In genomic region chr12:8662175-8662574, GRCm38 (mm10) we compare ENCODE assay signal across 21 mouse cellular contexts. TPM values are rescaled to one million over a fixed set of nuclear protein-coding genes. Genes with fewer than 3 reads are reported as not detected.
A peak's percentile ranks its signal among the peaks of the same experiment; 100 is the strongest.
DNase-seq lines count a peak whose midpoint lies in the region; ATAC-seq and TF ChIP-seq lines count a peak whose summit lies in the region.
"Had no signal": no experiment of that assay in that cellular context is flagged by ENCODE, and none has a peak within 500 bp of the region (broad histone marks: within the 10 kb centered on the region; RNA-seq: fewer than 3 reads in every experiment).

No protein-coding gene starts in this region.

- no peak for DNase-seq in kidney, postnatal 0 days (ENCODE audit: low spot score)
- DNase-seq in kidney, adult 18-20 months = no peak
- DNase-seq in CD4-positive, CD25-positive, alpha-beta regulatory T cell, adult 2 months (ENCODE audit: low read depth, low spot score) = peak; percentile 69
- DNase-seq in thymus, postnatal 10 days (ENCODE audit: low spot score in 2 of 2) = peak; percentile 25 to 41
- no peak for DNase-seq in left cerebral cortex, adult 8-10 months (ENCODE audit: low spot score in 2 of 2)
- DNase-seq in layer of hippocampus, postnatal 25 days (ENCODE audit: extremely low spot score in 1 of 2, low spot score in 1 of 2) = no peak
- DNase-seq in cerebellum, postnatal 14 days = no peak
- DNase-seq: adrenal gland, adult 8-10 months; cerebellum, adult 11-12 months; gastrocnemius, postnatal 36 days; heart, postnatal 14 days; kidney, adult 8-10 months; kidney, postnatal 36 days; layer of hippocampus, adult 9-11 months; right cerebral cortex, postnatal 14 days had no signal

- peaks cover 7% of the 10 kb centered on the region; the same call in 1 of the 2 replicates for H3K4me1 ChIP-seq in kidney, postnatal 0 days (replicated peaks; ENCODE audit: insufficient read depth, low read length)
- H3K4me1 ChIP-seq in embryonic fibroblast, embryonic 13.5 days (ENCODE audit: control insufficient read depth, insufficient read depth, low read length) = peaks cover 13% of the 10 kb centered on the region
- H3K4me1 ChIP-seq: hindbrain, embryonic 13.5 days; limb, embryonic 15.5 days; neural tube, embryonic 12.5 days had no signal

- H3K9ac ChIP-seq in kidney, postnatal 0 days (ENCODE audit: low read depth, low read length) = no peak overlapping the region
- H3K9ac ChIP-seq: hindbrain, embryonic 13.5 days; limb, embryonic 15.5 days; neural tube, embryonic 12.5 days had no signal

- no peak for ATAC-seq in kidney, postnatal 0 days (replicated peaks; ENCODE audit: low FRiP score, low read depth)
- ATAC-seq: forebrain, embryonic 14.5 days had no signal

- H3K27me3 ChIP-seq in kidney, postnatal 0 days (ENCODE audit: insufficient read depth, low read length) = no peaks in the 10 kb centered on the region
- H3K27me3 ChIP-seq: hindbrain, embryonic 13.5 days; limb, embryonic 15.5 days; neural tube, embryonic 12.5 days had no signal

- H3K27ac ChIP-seq in kidney, postnatal 0 days = 0 out of 2 replicates have a peak overlapping the region, but pooled peaks have one; percentile 25
- H3K27ac ChIP-seq in embryonic fibroblast, embryonic 13.5 days (ENCODE audit: insufficient read depth, low read length) = peak overlapping the region; percentile 64; the same call in 1 of the 2 replicates
- H3K27ac ChIP-seq: hindbrain, embryonic 13.5 days; limb, embryonic 15.5 days; neural tube, embryonic 12.5 days had no signal

- TF ChIP-seq POLR2A in embryonic fibroblast, embryonic 13.5 days (IDR thresholded peaks at IDR 0.05; ENCODE audit: low read depth, low read length) = no peak

- no peak for TF ChIP-seq CTCF in kidney, postnatal 0 days (IDR thresholded peaks at IDR 0.05; ENCODE audit: low read depth)
- no peak for TF ChIP-seq CTCF in embryonic fibroblast, embryonic 13.5 days (IDR thresholded peaks at IDR 0.05; ENCODE audit: borderline replicate concordance, insufficient read depth, low read length)

- 7% methylated on average over 2 of the region's 2 CpGs for WGBS in kidney, postnatal 0 days

- no peaks in the 10 kb centered on the region for H3K36me3 ChIP-seq in kidney, postnatal 0 days (ENCODE audit: insufficient read depth, low read length)
- H3K36me3 ChIP-seq: hindbrain, embryonic 13.5 days; limb, embryonic 15.5 days; neural tube, embryonic 12.5 days had no signal

- no peak overlapping the region for H3K4me3 ChIP-seq in kidney, postnatal 0 days (replicated peaks; ENCODE audit: low read depth, low read length)
- H3K4me3 ChIP-seq in embryonic fibroblast, embryonic 13.5 days (ENCODE audit: insufficient read depth, low read length) = no peak overlapping the region
- H3K4me3 ChIP-seq: hindbrain, embryonic 13.5 days; limb, embryonic 15.5 days; neural tube, embryonic 12.5 days had no signal

- H3K4me2 ChIP-seq in kidney, postnatal 0 days (ENCODE audit: low read length) = no peak overlapping the region
- H3K4me2 ChIP-seq: heart, embryonic 11.5 days; hindbrain, embryonic 13.5 days; limb, embryonic 15.5 days; neural tube, embryonic 12.5 days had no signal

- no peaks in the 10 kb centered on the region for H3K9me3 ChIP-seq in kidney, postnatal 0 days (replicated peaks; ENCODE audit: low read length)
- H3K9me3 ChIP-seq: hindbrain, embryonic 13.5 days; limb, embryonic 15.5 days; neural tube, embryonic 12.5 days had no signal

RNA-seq across cellular contexts. Expression of gene Pum2, which starts 11.8 kb away (rescaled TPM):
- 35.5 and 39.5 TPM in 2 replicates for polyA plus RNA-seq in kidney, postnatal 0 days (2015; fragmentation: Nextera tagmentation; extraction: Ambion mirVana)
- 130 and 145 TPM in 2 replicates for polyA plus RNA-seq in embryonic fibroblast, embryonic 13.5 days (2011; ENCODE audit: insufficient read length, low read depth, missing spikeins)
- 100 to 1,000 TPM; 173 to 210 (median 192) TPM for total RNA-seq in left cerebral cortex, adult 8-10 months (2022)
- 100 to 1,000 TPM; 173 to 176 TPM for total RNA-seq in layer of hippocampus, postnatal 25 days (2021)

Comparison
In these comparisons a context has a peak if more than half of its experiments do, and no peak if none do; other contexts are left out.
1. DNase-seq: peak in CD4-positive, CD25-positive, alpha-beta regulatory T cell, adult 2 months (single experiment) and thymus, postnatal 10 days (2 of 2); none in kidney, postnatal 0 days (single experiment), kidney, adult 18-20 months (single experiment), left cerebral cortex, adult 8-10 months (0 of 2), layer of hippocampus, postnatal 25 days (0 of 2) and cerebellum, postnatal 14 days (0 of 2).